Comparison of ENCODE assay signal across 18 mouse cellular contexts in genomic region chr13:37532596-37533170, GRCm38 (mm10).
DNase-seq lines count a peak whose midpoint lies in the region; ATAC-seq and TF ChIP-seq lines count a peak whose summit lies in the region.
"Had no signal": no experiment of that assay in that cellular context is flagged by ENCODE, and none has a peak within 500 bp of the region (broad histone marks: within the 10 kb centered on the region; RNA-seq: fewer than 3 reads in every experiment).

No protein-coding gene starts in this region.

- peak; percentile 51 for DNase-seq in embryo, embryonic 10 days (ENCODE audit: low spot score)
- DNase-seq in embryo, embryonic 11 days: no peak
- DNase-seq in midbrain, embryonic 14.5 days: peak; percentile 47
- DNase-seq in midbrain, embryonic 10.5 days (ENCODE audit: low spot score): no peak
- peak; percentile 39 for DNase-seq in brain, embryonic 14.5 days (ENCODE audit: low read depth)
- peak; percentile 53 for DNase-seq in thymus, postnatal 14 days
- DNase-seq in left cerebral cortex, postnatal 10 days (ENCODE audit: extremely low spot score in 1 of 2, low spot score in 2 of 2): no peak
- no peak for DNase-seq in adrenal gland, postnatal 10 days
- DNase-seq: adrenal gland, postnatal 14 days; gastrocnemius, postnatal 36 days; heart, postnatal 36 days; left cerebral cortex, postnatal 4 days; liver, embryonic 13.5 days; lung, postnatal 10 days; right cerebral cortex, adult 18-20 months had no signal

- ATAC-seq in midbrain, embryonic 14.5 days (ENCODE audit: low FRiP score, low TSS enrichment): no peak
- ATAC-seq: intestine, postnatal 0 days had no signal

- H3K4me3 ChIP-seq in midbrain, embryonic 14.5 days (replicated peaks; ENCODE audit: low read depth, low read length): no peak overlapping the region
- H3K4me3 ChIP-seq in midbrain, embryonic 10.5 days: no peak overlapping the region
- H3K4me3 ChIP-seq: embryonic facial prominence, embryonic 13.5 days; liver, embryonic 13.5 days had no signal

- no peak overlapping the region for H3K27ac ChIP-seq in midbrain, embryonic 14.5 days (replicated peaks; ENCODE audit: low read depth, low read length)
- H3K27ac ChIP-seq in midbrain, embryonic 10.5 days (replicated peaks): no peak overlapping the region
- H3K27ac ChIP-seq: embryonic facial prominence, embryonic 13.5 days; liver, embryonic 13.5 days had no signal

- intact Hi-C loops in left cerebral cortex, postnatal 10 days (cut with DNase I): no loop called here

- H3K9ac ChIP-seq in midbrain, embryonic 14.5 days (replicated peaks; ENCODE audit: low read length): no peak overlapping the region
- H3K9ac ChIP-seq: embryonic facial prominence, embryonic 13.5 days; liver, embryonic 13.5 days had no signal

- H3K9me3 ChIP-seq in midbrain, embryonic 14.5 days (ENCODE audit: control insufficient read depth, low read length): no peaks in the 10 kb centered on the region
- H3K9me3 ChIP-seq in midbrain, embryonic 10.5 days (replicated peaks): no peaks in the 10 kb centered on the region
- H3K9me3 ChIP-seq: embryonic facial prominence, embryonic 13.5 days; liver, embryonic 13.5 days had no signal

- no peak for TF ChIP-seq POLR2A in brain, embryonic 14.5 days (IDR thresholded peaks at IDR 0.05; ENCODE audit: borderline replicate concordance, extremely low read depth, insufficient read depth, insufficient read length, poor library complexity, severe bottlenecking)

- no peak overlapping the region for H3K4me2 ChIP-seq in midbrain, embryonic 14.5 days (ENCODE audit: low read length)
- H3K4me2 ChIP-seq: embryonic facial prominence, embryonic 13.5 days; heart, embryonic 11.5 days; liver, embryonic 13.5 days had no signal

- H3K36me3 ChIP-seq in midbrain, embryonic 14.5 days (ENCODE audit: control insufficient read depth, insufficient read depth, low read length): no peaks in the 10 kb centered on the region
- no peaks in the 10 kb centered on the region for H3K36me3 ChIP-seq in midbrain, embryonic 10.5 days
- H3K36me3 ChIP-seq: embryonic facial prominence, embryonic 13.5 days; liver, embryonic 13.5 days had no signal

- no peaks in the 10 kb centered on the region for H3K4me1 ChIP-seq in midbrain, embryonic 14.5 days (ENCODE audit: control insufficient read depth, insufficient read depth, low read length)
- H3K4me1 ChIP-seq in midbrain, embryonic 10.5 days: peaks cover 15% of the 10 kb centered on the region

- TF ChIP-seq CTCF in brain, embryonic 14.5 days (IDR thresholded peaks at IDR 0.05; ENCODE audit: borderline replicate concordance, extremely low read depth, insufficient read depth, insufficient read length): no peak

- H3K27me3 ChIP-seq in midbrain, embryonic 14.5 days (ENCODE audit: control insufficient read depth, insufficient read depth, low read length): no peaks in the 10 kb centered on the region
- peaks cover 6% of the 10 kb centered on the region; the same call in 1 of the 2 replicates for H3K27me3 ChIP-seq in midbrain, embryonic 10.5 days (ENCODE audit: low read depth, poor library complexity, severe bottlenecking)
- H3K27me3 ChIP-seq: embryonic facial prominence, embryonic 13.5 days; liver, embryonic 13.5 days had no signal

- WGBS in midbrain, embryonic 14.5 days: 65% methylated on average over 7 of the region's 7 CpGs
- WGBS in midbrain, embryonic 10.5 days: 69% methylated on average over 7 of the region's 7 CpGs

Comparison
In these comparisons a context has a peak if more than half of its experiments do, and no peak if none do; other contexts are left out.
1. DNase-seq: peak in embryo, embryonic 10 days (single experiment), midbrain, embryonic 14.5 days (single experiment), brain, embryonic 14.5 days (single experiment) and thymus, postnatal 14 days (single experiment); none in embryo, embryonic 11 days (single experiment), midbrain, embryonic 10.5 days (single experiment), left cerebral cortex, postnatal 10 days (0 of 2) and adrenal gland, postnatal 10 days (single experiment).